Mouse (Mus musculus) myocyte (in vitro differentiated cells): ENCODE measurements around the gene Dnm1. TPM values are rescaled to one million over a fixed set of nuclear protein-coding genes. Genes with fewer than 3 reads are reported as not detected.

Experiments used
- H3K27me3 ChIP-seq: one replicate; pipeline ENCODE4 v1.6.1; 2011; ENCODE audit not compliant: control insufficient read depth, insufficient read depth, insufficient read length
- H3K36me3 ChIP-seq: one replicate; pipeline ENCODE4 v1.6.1; 2011; ENCODE audit not compliant: control insufficient read depth, insufficient read depth
- H3K4me2 ChIP-seq: one replicate; pipeline ENCODE4 v1.6.1; 2011; ENCODE audit warnings: low read depth, control low read depth
- H3K4me3 ChIP-seq: one replicate; pipeline ENCODE4 v1.5.1; 2011; ENCODE audit warnings: mild to moderate bottlenecking, control low read depth, moderate library complexity
- H3K79me2 ChIP-seq: one replicate; pipeline ENCODE4 v1.6.1; 2011; ENCODE audit not compliant: control insufficient read depth, insufficient read depth
- H3ac ChIP-seq: one replicate; pipeline ENCODE4 v1.6.1; 2011; ENCODE audit not compliant: control insufficient read depth, insufficient read length
- CEBPB ChIP-seq: IDR thresholded peaks from 2 replicates; pipeline ENCODE4 v1.6.1; 2011; ENCODE audit warnings: mild to moderate bottlenecking, moderate library complexity; ENCODE audit not compliant: poor library complexity, insufficient read depth, severe bottlenecking
- E2F4 ChIP-seq: IDR thresholded peaks from one replicate; pipeline ENCODE4 v1.6.1; 2011; ENCODE audit warnings: mild to moderate bottlenecking, control low read depth, moderate library complexity; ENCODE audit not compliant: insufficient read depth
- MAX ChIP-seq: IDR thresholded peaks from one replicate; pipeline ENCODE4 v1.6.1; 2011; ENCODE audit warnings: low read depth, mild to moderate bottlenecking, control low read depth
- MYOD1 ChIP-seq, 3 experiments: IDR thresholded peaks; one replicate each; pipeline ENCODE4 v1.6.1; 2011; ENCODE audit warnings: control low read depth in 2 of 3, low read depth in 2 of 3, mild to moderate bottlenecking in 2 of 3, moderate library complexity in 1 of 3; ENCODE audit not compliant: insufficient read length in 2 of 3, control insufficient read depth in 1 of 3
- MYOG ChIP-seq, 3 experiments: IDR thresholded peaks; one replicate each; pipeline ENCODE4 v1.6.1; 2011; ENCODE audit warnings: control low read depth in 2 of 3, low read depth in 2 of 3, mild to moderate bottlenecking in 2 of 3; ENCODE audit not compliant: insufficient read length in 2 of 3, control insufficient read depth in 1 of 3, insufficient read depth in 1 of 3
- POLR2A ChIP-seq: IDR thresholded peaks from one replicate; pipeline ENCODE4 v1.6.1; 2011; ENCODE audit warnings: low read depth, mild to moderate bottlenecking, control low read depth, moderate library complexity; ENCODE audit not compliant: insufficient read length
- POLR2AphosphoS2 ChIP-seq: IDR thresholded peaks from one replicate; pipeline ENCODE4 v1.6.1; 2011; ENCODE audit warnings: low read depth, control low read depth; ENCODE audit not compliant: insufficient read length
- REST ChIP-seq: IDR thresholded peaks from one replicate; pipeline ENCODE4 v1.6.1; 2011; ENCODE audit warnings: mild to moderate bottlenecking, control low read depth, moderate library complexity; ENCODE audit not compliant: insufficient read depth, insufficient read length
- SRF ChIP-seq: IDR thresholded peaks from one replicate; pipeline ENCODE4 v1.6.1; 2011; ENCODE audit warnings: low read depth; ENCODE audit not compliant: control insufficient read depth, insufficient read length
- TCF12 ChIP-seq: IDR thresholded peaks from one replicate; pipeline ENCODE4 v1.6.1; 2011; ENCODE audit warnings: mild to moderate bottlenecking, control low read depth; ENCODE audit not compliant: poor library complexity, insufficient read depth, severe bottlenecking
- TCF3 ChIP-seq: IDR thresholded peaks from one replicate; pipeline ENCODE4 v1.6.1; 2011; ENCODE audit warnings: low read depth, control low read depth; ENCODE audit not compliant: insufficient read length
- USF1 ChIP-seq: IDR thresholded peaks from one replicate; pipeline ENCODE4 v1.6.1; 2011; ENCODE audit warnings: low read depth, mild to moderate bottlenecking, control low read depth, moderate library complexity
- polyA plus RNA-seq: library from polyadenylated mRNA; unstranded; fragments of >200 nt; fragmentation: generic; extraction: Trizol; gene quantifications from one replicate; pipeline ENCODE4 v1.2.1, GENCODE M21; 2012; ENCODE audit warnings: missing spikeins

The Dnm1 gene
- polyA plus RNA-seq, 1 experiment, result 44.0 TPM

DNA sequence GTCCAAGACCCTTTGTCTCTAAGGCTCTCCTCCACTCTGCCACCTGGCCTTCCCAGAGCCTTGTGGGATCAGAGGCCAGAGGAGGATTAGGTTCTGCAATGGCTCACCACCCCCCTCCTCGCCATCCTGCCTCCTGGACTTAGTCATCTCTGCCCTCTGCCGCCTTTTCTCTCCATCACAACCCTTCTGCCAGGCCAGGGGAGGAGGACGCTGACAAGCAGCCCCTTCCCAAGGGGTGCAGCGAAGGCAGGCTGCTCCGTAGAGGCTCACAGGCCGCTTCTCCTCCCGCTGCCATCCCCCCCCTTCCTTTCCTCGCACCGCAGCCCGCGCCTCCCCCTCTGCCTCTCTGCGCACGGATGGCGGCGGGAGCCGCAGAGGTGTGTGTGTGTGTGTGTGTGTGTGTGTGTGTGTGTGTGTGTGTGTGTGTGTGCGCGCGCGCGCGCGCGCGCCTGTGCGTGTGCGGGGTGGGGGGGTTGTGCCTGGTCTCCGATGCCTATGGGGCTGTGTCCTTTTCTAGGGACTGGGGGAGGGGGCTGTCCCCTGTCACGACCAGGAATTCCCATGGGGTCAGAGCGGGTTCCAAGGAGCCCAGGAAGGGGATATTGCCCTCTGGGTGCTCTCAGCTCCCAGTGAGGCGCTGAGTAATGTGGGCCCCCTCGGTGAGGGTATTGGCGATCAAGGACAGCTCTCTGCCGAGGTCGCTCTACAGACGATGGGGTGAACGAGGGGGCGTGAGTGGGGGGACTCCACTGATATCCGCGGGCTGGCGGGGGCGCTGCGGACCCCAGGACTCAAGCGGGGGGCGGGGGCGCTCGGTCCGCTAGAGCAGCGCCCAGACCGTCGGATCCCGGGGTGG lies 759 bp downstream of the Dnm1 start, which contains the start of gene Ciz1:
Gene Ciz1 (plus strand): TSS at position 177 of the 856 bp plus-strand sequence.
- H3K36me3 ChIP-seq, result no peaks in the 10 kb centered on the region
- H3ac ChIP-seq, result peak within 1 kb of the TSS; percentile 6
- no peaks in the 10 kb centered on the region for H3K79me2 ChIP-seq
- peak within 1 kb of the TSS; percentile 90 for H3K4me2 ChIP-seq
- TF ChIP-seq E2F4, result no peak
- no peak for TF ChIP-seq MYOG (IDR thresholded peaks at IDR 0.05; ENCODE audit: control insufficient read depth in 1 of 3, insufficient read depth in 1 of 3, insufficient read length in 2 of 3, low read depth in 2 of 3)
- TF ChIP-seq POLR2A, result no peak
- TF ChIP-seq TCF3, result no peak
- no peak for TF ChIP-seq MAX
- no peak for TF ChIP-seq REST
- TF ChIP-seq TCF12, result no peak
- no peak for TF ChIP-seq SRF
- no peak for TF ChIP-seq MYOD1 (IDR thresholded peaks at IDR 0.05; ENCODE audit: control insufficient read depth in 1 of 3, insufficient read length in 2 of 3, low read depth in 2 of 3)
- TF ChIP-seq USF1, result no peak
- no peak for TF ChIP-seq CEBPB
- no peak for TF ChIP-seq POLR2AphosphoS2
- H3K27me3 ChIP-seq, result no peaks in the 10 kb centered on the region
- H3K4me3 ChIP-seq, result peak within 1 kb of the TSS; percentile 33

- TF ChIP-seq MYOD1 (IDR thresholded peaks at IDR 0.05; ENCODE audit: control insufficient read depth in 1 of 3, insufficient read length in 2 of 3, low read depth in 2 of 3) (peak in 1 of 3 experiments; percentile 13), USF1 (peak; percentile 25), POLR2A (no peak), E2F4 (no peak), REST (no peak), TCF3 (no peak), TCF12 (no peak), MAX (no peak), MYOG (IDR thresholded peaks at IDR 0.05; ENCODE audit: control insufficient read depth in 1 of 3, insufficient read depth in 1 of 3, insufficient read length in 2 of 3, low read depth in 2 of 3) (peak in 1 of 3 experiments; percentile 27)
- H3K4me3 ChIP-seq, result peak overlapping the region; percentile 33
- H3K27me3 ChIP-seq, result no peaks in the 10 kb centered on the region
Observed at GRCm38 (mm10) chr2:32351471-32351961, 1.6 kb downstream of the Dnm1 start.

DNA sequence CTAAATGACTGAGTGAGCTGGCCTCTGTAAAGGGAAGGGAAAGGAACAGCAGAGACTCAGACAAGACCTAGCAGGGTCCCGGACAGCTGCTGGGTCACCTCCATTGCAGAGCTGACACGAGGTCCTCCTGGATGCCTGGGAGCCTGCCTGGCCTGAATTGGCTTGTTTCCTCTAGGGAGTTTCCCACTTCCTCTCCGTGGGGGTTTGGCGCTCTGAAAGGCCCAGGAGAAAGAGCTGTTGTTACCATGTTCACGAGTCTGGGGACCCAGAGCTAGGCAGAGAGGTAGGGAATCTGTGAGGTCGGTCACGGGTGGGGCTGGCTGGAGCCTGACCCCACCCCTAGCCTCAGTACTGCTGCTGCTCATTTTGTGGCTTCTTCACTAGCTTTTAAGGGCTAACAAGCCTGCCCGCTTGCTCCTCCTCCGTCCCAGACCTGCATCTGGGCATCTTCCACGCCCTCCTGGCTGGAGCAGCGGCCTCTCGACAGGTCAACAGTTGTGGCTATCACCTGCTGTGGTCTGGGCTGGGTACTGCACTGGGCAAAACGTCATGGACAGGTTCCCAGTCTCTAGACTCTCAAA lies 2.6 kb downstream of the Dnm1 start:
- Histone ChIP-seq H3K79me2 (no peaks in the 10 kb centered on the region), H3K36me3 (no peaks in the 10 kb centered on the region), H3ac (no peak overlapping the region), H3K4me3 (no peak overlapping the region), H3K4me2 (no peak overlapping the region), H3K27me3 (no peaks in the 10 kb centered on the region)
- TF ChIP-seq MAX (no peak), TCF12 (no peak), CEBPB (no peak), USF1 (no peak), MYOG (IDR thresholded peaks at IDR 0.05; ENCODE audit: control insufficient read depth in 1 of 3, insufficient read depth in 1 of 3, insufficient read length in 2 of 3, low read depth in 2 of 3) (no peak), MYOD1 (IDR thresholded peaks at IDR 0.05; ENCODE audit: control insufficient read depth in 1 of 3, insufficient read length in 2 of 3, low read depth in 2 of 3) (no peak), SRF (no peak), POLR2A (no peak), POLR2AphosphoS2 (no peak)

More at GRCm38 (mm10) chr2:32351471-32351961, 1.6 kb downstream of the Dnm1 start:
- Histone ChIP-seq H3K4me2 (peak overlapping the region; percentile 90), H3K79me2 (no peaks in the 10 kb centered on the region), H3K36me3 (no peaks in the 10 kb centered on the region), H3ac (no peak overlapping the region)

GRCm38 (mm10) chr2:32349625-32350255 lies 3.4 kb downstream of the Dnm1 start:
- Histone ChIP-seq H3K4me3 (no peak overlapping the region), H3K36me3 (no peaks in the 10 kb centered on the region), H3ac (no peak overlapping the region), H3K4me2 (no peak overlapping the region), H3K79me2 (no peaks in the 10 kb centered on the region), H3K27me3 (no peaks in the 10 kb centered on the region)
- no peak for TF ChIP-seq POLR2A
- no peak for TF ChIP-seq CEBPB
- no peak for TF ChIP-seq MAX
- TF ChIP-seq TCF12, result no peak
